Mouse (Mus musculus) kidney, postnatal 36 days (tissue): ENCODE results near the gene Rimklb.
A peak's percentile ranks its signal among the peaks of the same experiment; 100 is the strongest.
"Not testable (repeated sequence)": the region's sequence is repeated elsewhere in the genome, so short reads cannot be mapped to it uniquely, and the experiment has no call there.

Experiments used
- DNase-seq, 2 experiments: peaks; one replicate each; pipeline ENCODE4 v3.0.0; 2021 to 2022; ENCODE audit warnings: mixed read lengths in 2 of 2

Gene Rimklb

DNA sequence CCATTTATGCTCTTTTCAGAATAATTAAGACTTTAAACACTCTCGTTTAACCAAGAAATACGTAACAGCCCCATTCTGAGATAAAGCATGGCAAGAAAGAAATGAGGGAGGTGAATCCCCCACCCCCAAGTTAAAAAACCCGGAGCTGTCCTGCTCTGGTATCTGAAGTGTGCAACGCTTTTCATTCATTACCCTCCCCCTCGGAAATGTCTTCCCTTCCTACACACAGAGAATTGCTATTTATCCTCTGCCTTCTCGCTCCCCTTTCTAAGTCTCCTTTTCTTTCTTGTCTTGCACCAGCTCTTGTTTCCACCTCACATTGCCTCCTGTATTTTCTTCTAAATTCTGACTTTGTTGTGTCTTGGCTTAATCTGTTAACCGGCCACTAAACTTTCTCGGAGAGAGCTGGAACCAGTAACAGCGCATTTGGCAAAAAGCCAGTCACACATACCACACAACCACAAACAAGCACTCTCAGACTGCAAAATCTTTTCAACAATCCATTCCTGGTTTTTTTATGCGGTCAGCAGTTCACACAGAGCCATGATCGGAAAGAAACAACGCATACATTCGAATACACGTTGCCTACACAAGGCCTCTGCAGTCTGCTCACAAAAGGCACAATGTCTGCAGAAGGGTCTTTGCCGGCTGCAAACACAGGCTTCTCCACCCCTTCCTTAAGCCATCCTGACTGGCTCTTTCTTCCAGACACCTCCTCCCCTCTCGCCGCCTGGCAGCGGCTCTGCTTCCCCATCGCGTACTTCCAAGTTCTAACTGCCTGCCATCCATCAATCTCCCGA lies 3.3 kb downstream of the Rimklb start:
- peak; percentile 33 to 49 for DNase-seq

DNA sequence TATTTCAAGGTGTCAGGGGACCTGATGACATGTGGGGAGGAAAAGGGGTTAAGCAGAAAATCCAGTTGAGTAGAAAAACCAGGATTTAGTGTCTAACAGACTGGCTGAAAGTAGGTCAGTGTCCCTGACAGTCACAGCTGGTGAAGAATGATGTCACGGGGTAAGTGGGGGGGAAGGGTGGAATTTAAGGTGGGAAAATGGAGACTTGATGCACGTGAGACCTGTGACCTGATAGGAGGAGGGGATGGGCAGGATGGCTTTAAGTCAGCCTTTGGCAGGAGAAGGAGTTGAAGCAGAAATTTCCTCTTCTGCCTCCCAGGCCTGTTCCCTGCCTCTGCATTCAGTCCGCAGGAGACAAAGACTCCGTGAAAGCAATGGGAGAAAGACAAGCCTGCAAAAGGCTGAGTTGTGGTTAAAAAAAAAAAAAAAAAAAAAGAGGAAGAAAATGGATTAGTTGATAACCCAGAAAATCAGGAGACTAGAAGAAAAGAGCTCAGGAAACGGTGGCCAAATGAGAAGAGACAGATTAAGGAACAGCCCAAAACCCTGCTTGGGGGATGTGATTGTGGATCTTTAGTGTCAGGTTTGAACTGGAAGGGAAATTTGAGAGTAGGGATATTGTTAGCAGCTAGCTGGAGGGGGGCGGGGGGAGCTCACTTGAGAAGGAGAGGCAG lies 4.6 kb downstream of the Rimklb start:
- no peak for DNase-seq

GRCm38 (mm10) chr6:122492479-122492878 lies 6.1 kb downstream of the Rimklb start:
- no peak for DNase-seq

- DNase-seq = peak; percentile 89 to 93
Observed at GRCm38 (mm10) chr6:122491557-122491956, 7.0 kb downstream of the Rimklb start.

DNA sequence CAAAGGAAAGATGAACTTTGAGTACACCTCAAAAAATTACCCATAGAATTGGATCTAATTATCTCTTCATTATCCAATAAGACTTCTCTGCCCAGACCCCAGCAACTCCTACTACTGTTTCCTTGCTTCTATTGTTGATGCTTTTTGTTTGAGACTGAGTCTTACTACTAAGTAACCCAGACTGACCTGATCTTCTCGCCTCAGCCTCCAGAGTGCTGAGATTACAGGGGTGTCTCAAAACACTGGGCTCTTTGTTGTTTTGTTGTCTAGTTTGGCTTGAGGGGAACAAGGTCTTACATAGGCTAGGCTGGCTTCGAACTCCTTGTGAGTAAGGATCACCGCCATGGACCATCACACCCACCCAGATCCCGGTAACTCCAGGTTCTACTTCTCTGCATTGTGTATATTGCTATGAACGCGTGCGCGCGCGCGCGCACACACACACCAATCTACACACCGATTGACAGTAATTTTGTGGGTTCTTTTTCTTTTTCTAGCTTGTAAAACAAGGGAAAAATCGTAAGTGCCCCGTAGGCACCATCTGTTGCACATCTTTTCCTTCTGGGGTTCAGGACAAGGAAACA lies 7.5 kb downstream of the Rimklb start:
- DNase-seq = no peak

GRCm38 (mm10) chr6:122486297-122487117 lies 12.1 kb downstream of the Rimklb start:
- peak in 1 of 2 experiments; percentile 42 for DNase-seq

- DNase-seq = peak in 1 of 2 experiments; percentile 40
Observed at GRCm38 (mm10) chr6:122485401-122486296, 12.9 kb downstream of the Rimklb start.

GRCm38 (mm10) chr6:122478062-122478461 lies 20.5 kb downstream of the Rimklb start:
- DNase-seq = no peak

DNA sequence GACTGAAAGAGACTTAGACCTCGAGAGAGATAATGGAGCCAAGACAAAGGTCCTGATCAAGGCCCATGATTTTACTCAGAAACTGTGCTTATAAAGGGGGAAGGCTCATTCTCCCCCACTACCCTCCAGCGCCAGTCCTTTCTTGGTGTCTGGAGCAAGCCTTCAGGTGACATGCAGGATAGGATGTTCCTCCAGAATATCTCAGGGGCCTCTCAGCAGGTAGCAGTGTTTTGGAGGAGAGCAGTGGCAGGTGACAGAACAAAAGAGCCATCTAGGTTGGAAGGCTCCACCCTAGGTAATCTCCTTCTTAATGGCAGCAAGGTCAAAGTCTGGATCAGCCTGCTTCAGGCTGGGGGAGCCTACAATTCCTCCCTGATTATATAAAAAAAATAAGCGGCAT lies 27.1 kb downstream of the Rimklb start:
- DNase-seq = not testable (repeated sequence)

- DNase-seq = no peak
Observed at GRCm38 (mm10) chr6:122470240-122470639, 28.3 kb downstream of the Rimklb start.

DNA sequence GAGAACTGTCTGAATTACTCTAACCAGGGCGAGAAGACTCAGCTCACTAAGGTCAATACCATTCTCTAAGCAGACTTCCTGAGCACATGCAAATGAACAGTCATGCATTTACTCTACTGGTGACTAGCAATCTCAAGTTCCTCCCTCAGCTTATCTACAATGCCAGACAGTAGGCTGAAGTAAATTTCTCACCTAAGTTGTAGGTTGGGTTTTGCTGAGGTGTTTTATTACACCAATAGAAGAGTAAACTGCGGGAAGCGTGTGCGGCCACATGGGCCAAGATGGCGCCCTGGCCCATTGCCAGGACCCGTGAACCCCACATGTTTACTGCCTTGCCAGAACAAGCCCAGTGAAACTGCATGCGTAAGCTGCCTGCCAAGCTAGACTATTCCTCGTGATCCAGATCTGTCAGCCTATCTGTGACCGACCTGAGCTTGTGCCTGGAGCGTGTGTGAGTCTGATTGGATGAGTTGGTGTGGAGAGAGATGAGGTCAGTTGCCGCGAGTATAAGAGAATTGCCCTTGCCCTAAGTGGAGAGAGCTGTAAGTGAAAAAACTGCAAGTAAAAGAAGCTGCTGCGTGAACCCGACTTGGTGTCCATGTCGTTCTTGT lies 29.4 kb downstream of the Rimklb start:
- no peak for DNase-seq

DNA sequence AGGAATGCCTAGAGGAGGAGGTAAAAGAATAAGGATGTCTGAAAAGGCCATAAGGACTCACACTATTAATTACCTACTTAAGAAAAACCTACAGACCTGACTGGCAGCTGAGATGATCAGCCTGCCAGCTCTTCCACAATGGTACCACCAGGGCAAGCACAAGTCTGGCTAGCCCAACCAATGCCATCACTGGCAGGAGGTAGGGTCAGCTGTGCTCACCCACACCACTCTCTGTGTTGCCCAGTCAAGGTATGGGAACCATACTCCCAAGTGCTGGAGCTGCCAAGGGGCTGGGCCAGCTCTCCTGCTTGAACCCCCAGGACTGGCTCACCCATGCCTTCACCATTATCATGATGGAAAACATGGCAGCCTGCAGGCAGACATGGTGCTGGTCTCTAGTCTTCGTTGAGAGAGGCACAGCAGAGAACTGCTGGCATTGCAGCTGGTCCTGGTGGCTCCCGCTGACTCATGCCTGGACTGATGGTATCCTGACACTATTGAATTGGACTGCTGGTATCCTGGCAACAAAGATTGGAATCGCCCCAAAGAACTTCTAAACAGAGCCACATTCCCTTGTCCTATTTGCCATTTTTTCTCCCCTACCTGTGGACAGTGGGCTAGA lies 32.4 kb downstream of the Rimklb start:
- DNase-seq = no peak

DNA sequence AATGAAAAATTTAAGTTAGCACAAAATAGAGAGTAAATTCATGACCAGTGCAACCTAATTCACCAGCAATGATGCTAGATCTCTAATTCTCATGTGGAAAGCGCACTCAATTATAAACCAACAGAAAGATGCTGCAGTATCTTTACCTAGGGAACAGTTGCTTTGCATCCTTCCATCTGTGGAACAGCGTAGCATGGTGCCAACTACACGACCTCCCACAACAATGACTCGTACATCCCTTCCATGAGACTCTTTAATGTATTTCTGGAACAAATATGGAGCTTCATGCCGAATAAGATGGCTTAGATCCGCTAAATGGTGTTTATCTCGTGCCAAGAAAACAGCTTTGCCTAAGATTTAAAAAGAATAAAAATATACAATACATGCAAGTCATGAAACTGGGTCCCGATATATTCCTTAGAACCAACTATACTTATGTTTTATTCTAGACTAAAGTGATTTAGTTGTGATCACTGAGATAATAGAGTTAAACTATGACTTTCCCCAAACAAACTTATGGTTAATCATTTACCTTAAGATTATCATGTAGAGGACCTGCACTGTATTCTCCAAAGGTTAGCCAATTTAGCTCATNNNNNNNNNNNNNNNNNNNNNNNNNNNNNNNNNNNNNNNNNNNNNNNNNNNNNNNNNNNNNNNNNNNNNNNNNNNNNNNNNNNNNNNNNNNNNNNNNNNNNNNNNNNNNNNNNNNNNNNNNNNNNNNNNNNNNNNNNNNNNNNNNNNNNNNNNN lies 39.4 kb downstream of the Rimklb start:
- DNase-seq = no peak

DNA sequence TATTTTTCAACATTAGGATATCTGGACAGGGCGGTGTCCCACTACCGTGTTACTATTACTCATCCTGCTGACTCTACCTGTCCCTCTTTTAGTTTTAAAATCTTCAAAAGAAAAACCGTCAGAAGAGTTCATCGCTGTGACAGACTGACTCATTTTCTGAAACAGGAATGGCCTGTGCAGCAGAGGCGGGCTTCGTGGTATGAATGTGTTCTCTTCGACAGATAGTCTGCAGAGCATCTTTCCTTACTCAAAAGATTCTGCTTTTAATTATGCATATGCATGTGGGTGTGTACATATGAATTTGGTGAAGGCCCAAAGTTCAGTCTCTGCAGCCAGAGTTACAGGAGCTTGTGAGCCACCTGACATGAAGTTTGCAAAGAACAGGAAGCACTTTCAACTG lies 50.7 kb downstream of the Rimklb start:
- DNase-seq = no peak

DNA sequence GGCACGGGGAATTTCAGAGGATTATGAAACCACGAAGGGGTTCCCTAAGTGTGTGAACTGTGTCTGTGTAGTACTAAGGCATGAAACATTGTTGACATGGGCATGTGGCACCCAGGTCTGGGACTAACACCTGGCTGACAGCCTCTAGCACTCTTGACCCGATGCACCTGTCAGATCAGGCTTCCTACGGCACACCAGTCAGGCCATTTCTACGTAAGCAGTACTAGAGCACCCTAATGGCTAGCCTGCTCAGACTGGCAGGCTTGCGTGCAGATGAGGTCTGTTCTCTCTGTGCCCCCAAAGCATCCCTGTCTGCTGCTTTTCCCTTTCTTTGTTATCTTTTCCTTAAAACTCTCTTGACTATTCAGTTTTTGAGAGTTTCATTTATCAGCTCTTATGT lies 53.3 kb downstream of the Rimklb start:
- DNase-seq = no peak

DNA sequence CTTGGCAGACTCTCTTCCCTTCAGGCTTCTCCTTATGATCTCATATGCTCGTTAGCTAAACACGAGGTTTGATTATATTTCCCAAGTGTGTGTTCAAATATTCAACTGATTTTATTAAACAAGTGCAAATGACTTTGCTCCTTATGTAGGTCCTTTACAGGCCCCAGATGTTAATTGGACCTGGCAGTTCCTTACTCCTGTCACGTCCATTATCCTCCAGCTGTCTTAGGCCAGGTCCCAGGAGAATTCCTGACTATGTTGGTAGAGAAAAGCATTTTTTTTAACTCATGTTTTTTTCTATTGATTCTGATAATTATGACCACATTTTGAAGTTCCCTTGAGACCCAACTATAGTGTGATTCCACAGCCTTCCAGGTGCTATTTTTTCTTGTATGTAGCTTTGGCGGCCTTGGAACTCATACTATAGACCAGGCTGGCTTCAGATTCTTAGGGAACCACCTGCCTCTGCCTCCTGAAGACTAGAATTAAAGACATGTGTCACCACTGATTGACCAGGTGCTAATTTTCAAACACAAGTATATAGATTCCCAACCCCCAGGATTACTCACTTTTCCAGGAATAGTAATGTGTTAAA lies 57.8 kb downstream of the Rimklb start:
- DNase-seq = no peak

GRCm38 (mm10) chr6:122439249-122439648 lies 59.3 kb downstream of the Rimklb start:
- DNase-seq = no peak

GRCm38 (mm10) chr6:122435270-122435669 lies 63.3 kb downstream of the Rimklb start:
- DNase-seq = no peak

DNA sequence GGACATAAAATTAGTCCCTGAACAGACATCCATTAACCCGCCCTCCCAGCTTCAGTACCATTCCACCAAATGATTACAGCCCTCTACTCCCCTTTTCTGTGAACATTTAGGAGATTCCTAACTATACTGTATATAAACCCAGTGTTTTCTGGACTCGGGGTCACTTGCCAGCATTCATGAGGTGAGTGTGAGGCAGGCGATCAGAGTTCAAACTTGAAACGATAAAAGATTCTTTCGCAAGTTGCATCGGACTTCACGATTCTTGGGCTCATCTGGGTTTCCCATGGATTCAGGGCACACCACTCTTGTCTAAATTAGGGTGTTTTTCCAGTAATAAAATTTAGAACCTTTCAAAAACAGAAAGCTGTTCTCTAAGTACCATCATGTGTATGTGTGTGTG lies 71.1 kb downstream of the Rimklb start:
- no peak for DNase-seq

DNA sequence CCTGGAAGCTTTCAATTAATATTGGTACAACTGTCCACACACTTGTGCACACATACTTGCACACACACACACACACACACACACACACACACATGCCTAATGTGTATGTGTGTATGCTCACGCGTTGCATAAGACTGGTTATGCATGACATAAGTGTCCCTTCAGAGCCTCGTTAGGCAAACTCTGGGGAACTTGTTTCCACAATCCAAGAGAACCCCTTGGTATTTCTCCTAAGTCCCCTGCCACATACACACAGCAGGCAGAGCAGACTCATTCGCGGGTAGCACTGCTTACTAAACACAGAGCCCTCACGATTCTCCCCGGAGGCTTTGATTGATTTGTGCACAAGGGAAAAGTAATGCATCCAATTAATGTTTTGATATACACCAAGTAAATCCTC lies 81.5 kb downstream of the Rimklb start:
- DNase-seq = no peak
